Mouse (Mus musculus) cerebellum, postnatal 14 days (tissue): ENCODE measurements around the gene Il9r.

Source experiments
- DNase-seq, 2 experiments: peaks; one replicate each; pipeline ENCODE4 v3.0.0; 2021; ENCODE audit warnings: mixed read lengths in 2 of 2

Il9r gene

DNA sequence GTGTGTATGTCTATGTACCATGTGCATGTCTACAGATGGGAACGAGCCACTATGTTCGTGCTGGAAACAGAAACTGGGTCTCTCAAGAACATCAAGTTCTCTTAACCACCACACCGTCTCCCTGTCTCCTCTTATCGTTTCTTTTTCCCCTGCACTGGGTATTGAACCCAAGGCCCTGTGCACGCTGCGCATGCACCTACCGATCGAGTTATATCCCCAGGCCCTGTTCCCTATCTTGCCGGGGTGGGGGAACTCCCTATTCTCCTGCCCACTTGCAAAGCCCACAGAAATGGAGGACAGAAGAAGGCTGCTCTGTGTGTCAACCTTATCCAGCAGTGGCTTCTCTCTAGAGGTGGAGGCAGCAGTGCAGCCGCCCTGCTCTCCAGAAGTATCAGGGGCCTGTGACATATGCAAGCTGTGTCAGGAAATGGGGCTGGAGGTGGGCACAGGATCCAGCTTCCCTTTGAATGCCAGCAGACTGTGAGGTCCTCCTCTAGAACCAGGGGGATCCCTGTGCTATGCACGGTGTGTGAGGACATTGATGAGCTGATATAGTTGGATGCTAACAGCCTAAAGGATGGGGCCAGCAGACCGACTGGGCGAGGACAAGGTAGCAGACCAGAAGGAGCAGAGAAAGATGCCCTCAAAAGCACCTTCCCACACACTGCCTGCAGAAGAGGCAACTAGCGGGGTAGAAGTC lies 1.7 kb downstream of the Il9r start:
- no peak for DNase-seq

DNA sequence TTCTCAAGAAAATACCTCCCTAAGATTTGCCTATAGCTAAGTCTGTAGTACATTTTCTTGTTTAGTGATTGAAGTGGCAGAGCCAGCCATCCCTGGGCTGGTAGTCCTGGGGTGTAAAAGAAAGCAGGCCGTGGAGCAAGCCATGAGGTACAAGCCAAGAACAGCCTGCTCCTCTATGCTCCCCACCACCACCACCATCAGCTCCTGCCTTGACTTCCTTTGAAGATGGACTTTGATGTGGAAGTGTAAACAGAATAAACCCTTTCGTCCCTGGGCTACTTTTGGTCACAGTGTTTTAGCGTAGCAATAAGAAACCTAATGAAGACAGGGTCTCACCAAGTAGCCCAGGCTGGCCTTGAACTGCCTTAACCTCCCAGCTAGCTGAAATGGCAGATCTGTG lies 2.3 kb downstream of the Il9r start:
- DNase-seq: no peak

DNA sequence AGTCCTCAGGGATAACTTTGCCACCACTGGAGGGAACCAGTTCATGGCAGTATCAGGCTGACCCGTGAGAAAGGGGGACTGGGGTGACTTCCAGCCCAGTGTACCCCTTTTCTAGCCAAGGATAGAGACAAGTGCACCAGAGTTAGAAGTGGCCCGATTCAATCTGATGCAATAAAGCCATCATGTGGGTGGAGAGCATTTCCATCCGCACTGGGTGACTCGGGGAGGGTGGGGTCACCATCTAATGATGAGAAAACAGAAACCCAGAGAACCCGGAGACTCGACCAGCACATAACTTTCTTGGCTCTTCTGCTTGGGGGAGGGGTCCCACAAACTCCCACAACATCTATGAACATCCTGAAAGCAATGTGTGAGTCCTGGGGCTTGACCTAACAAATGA lies 3.4 kb downstream of the Il9r start:
- DNase-seq: no peak

DNA sequence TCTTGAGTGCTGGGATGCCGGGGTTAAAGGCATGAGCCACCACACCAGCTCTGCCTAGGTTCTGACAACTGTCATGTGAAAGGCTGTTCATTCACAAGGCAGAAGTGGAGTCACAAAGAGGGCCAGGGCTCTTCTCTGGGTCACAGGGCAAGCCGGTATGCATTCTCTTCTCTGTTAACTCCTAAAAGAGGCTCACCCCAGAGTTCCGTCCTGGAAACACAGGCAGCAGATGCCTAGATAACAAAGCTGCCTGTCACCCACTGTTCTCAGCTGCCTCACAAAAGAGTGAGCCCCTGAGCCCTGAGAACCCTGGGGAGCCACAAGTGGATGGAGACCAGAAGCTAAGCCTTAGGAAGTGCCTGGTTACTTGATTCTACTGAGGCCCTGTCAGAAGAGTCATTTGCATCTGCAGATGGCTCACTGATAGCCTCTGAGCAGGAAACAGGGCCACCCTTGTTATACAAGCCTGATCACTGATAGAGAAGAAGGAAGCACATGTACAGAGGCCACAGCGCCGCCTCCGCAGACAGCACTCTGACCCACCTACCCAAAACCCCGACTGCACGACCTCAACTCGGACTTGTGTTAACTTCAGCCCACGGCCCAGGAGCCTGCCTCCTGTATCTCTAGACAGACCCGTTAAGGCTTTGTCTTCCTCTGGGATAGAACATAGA lies 4.1 kb downstream of the Il9r start:
- no peak for DNase-seq

DNA sequence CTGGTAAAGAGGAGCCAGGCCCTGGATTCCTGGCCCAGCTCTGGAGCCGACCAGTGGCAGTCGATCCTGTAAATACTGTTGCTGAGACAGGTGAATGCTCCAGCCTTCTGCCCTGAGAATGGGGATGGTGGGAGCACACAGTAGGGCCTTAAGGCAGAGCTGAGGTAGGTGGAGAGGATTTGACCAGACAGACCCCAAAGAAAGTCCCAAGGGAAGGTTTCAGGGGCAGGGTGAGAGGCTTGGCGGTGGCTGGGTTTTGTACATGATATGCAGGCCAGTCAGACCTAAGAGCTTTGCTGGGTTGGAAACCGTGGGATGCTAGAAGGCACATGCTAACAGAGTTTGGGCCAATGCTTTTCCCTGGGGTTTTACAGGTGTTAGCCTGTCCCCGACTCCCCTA lies 5.5 kb downstream of the Il9r start:
- no peak for DNase-seq

GRCm38 (mm10) chr11:32194086-32194485 lies 6.0 kb downstream of the Il9r start:
- no peak for DNase-seq

DNA sequence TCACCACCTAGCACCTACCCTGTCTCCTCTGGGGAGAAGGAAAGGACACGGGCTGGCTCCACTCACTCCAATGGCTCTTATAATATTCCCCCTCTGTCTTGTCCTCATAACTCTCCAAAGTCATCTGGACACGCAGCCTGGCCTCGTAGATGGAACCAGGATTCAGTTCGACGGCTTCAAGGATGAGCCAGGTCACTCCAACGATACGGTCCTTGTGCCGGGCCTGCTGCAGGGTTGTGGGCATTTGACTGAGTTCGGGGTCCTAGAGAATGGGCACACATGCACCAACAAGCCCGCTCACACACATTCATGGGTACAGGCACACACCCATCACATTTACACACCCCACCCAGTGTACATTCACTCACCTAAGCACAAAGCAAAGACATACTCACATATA lies 6.9 kb downstream of the Il9r start:
- no peak for DNase-seq

GRCm38 (mm10) chr11:32190603-32191110 lies 9.4 kb downstream of the Il9r start:
- peak in 1 of 2 experiments; percentile 26 for DNase-seq

DNA sequence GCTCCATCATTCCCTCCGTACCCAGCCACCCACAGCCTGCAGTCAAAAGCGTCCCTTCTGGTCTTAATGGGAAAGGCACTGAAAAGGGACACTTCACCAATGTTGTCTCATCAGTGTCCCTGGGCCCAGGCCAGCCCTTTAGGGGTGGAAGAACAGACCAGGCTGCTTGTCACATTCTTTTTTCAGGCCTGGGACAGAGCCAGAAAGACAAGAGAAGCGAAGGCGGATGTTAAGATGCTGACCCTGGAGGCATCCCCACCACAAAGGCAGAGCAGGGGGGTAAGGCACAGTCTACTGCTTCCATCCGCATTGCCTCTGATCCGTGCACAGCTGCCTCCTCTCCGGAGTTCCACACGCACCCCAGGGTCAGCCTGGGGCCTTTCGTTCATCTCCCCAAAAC lies 10.0 kb downstream of the Il9r start:
- peak; percentile 25 to 38 for DNase-seq

DNA sequence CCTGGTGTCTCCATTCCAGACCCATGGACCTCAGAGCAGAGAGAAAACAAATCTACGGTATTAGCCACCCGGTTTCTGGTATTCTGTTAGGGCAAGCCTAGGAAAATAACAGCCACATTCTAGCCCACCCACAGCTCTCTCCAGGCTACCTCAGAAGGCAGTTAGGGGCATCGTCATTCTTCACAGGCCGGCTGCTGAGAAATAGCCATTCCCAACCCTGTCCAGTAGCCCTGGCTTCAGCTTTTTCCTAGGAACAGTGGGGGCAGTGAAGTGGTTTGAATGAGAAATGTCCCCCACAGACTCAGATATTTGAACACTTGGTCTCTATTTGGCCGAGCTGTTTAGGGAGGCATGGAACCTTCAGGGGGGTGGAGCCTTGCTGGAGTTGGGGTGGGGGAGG lies 10.6 kb downstream of the Il9r start:
- DNase-seq: no peak

DNA sequence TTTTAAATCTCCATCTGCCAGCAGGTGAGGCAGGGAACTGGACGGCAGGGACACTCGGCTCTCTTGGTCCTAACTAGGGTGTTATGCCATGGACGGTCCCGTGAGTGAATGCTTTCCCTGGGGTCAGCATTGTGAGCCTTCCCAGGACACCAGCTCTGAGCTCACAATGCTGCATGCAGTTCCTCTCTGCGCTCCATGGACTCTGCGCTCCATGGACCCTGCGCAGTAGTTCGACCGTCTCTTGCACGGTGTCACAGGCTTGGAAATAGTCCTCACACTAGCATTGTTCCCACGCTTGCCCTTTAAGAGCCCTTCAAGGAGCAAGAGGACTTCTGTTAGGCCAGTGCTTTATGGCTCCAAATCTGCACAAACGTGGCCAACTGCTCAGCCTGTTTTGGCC lies 11.2 kb downstream of the Il9r start:
- DNase-seq: no peak

DNA sequence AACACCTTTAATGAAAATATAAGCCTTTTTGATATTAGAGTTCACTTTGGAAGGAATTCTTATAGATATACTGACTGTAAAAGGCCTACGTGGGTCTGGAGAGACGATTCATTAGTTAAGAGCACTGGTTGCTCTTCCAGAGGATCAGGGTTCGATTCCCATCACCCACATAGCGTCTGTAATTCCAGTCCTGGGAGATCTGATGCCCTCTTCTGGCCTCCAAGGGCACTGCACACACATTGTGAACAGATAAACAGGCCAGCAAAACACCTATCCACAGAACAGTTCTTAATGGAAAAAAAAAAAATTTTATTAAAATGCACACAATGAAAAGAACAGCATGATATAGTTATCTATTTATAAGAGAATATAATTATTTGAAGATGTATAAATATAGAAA lies 12.8 kb downstream of the Il9r start:
- no peak for DNase-seq

GRCm38 (mm10) chr11:32186031-32186430 lies 14.0 kb downstream of the Il9r start:
- no peak for DNase-seq

DNA sequence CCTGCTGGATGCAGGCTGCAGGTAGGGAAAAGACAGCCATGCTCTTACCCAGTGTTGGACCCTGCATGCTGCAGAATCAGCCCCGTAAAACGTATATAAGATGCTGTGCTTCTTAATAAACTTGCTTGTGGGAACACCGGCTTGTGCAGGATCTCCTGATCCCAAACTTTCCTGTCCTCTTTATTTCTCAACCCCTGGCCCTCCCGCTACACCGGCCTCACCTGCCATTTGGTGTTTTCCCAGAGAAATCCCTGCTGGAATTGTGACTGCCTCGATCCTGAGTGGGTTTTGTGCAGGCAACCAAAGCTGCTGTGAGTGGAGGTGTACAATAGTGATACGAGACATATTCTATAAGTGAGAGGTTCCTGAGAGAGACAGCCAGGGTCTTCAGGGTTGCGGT lies 15.6 kb downstream of the Il9r start:
- DNase-seq: no peak

DNA sequence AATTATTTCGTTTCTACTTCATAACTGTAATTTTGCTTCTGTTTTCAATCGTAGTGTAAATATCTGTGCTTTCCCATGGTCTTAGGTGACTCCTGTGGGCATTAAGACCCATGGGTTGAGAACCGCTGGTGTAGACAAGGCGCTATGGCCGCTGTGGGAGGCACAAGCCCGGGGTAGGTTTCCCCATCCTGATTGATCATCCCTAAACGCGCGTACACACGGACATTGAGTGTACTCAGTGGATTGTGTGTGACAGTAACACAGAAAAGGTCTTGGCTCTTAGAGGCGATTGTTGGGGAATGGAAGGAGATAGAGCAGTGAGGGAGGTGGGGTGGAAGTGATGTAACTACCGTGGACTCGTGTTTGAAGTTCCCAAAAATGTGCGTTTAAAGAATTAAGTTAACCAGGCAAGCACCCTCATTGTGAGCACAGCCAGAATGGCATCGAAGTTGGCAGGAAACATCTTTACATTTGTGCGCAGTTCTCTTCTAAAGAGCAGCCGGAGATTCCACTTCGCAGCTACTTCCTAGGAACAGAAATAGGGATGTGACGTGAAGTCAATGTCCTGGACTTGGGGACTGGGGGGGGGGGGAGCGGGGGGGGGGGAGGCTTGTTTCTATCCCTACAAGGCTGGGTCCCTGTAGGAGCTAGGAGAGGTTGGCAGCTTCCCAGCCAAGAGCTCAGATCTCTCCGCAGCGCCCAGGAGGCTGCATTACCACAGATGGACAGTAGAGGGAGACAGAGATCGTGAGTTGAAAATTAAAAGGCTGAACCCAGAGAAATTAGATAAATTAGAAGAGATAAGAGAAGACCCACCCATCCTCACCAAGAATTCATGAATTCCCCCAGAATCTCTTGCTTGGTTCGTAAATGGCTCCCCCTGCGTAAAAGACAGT lies 17.9 kb downstream of the Il9r start:
- DNase-seq: peak; percentile 97 to 98

GRCm38 (mm10) chr11:32181246-32181645 lies 18.8 kb downstream of the Il9r start:
- no peak for DNase-seq

DNA sequence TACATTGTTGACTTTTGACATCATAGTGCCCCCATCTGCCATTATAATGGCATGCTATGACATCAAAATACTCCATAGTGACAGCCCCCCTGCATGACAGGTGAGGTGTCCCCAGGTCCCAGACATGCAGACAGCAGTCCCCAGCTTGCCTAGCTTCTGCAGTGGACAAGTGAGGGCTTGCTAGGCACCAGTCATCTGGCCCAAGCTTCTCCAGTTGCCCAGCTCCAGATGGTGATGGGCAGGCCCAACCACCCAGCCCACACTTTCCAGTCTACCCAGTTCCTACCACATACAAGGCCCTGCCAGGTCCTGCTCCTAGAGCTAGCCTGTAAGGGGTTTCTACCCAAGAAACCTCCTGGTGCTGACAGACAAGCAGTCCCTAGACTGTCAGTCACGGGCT lies 21.6 kb downstream of the Il9r start:
- DNase-seq: no peak

DNA sequence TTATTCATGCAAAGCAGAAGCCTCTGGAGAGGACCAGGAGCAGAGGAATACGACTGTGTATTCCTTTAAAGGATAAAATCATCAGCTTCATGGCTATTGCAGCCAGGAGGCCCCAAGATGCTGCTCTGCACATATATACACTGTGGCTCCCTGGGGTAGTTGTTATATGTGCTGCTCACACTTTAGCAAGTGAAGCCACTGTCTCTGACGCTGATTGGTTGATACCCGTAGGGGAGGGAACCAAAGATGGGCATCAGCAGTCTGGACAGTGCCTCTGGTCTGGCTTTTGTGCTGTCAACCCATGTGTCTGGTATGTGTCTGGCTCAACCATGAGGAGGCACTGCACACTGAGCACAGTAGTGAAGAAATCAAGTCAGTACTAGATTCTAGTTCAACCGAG lies 33.4 kb downstream of the Il9r start:
- no peak for DNase-seq

GRCm38 (mm10) chr11:32161922-32162804 lies 37.9 kb downstream of the Il9r start:
- peak; percentile 95 to 97 for DNase-seq

- DNase-seq: peak; percentile 66 to 71
Measured at GRCm38 (mm10) chr11:32161500-32161899, 38.6 kb downstream of the Il9r start.

DNA sequence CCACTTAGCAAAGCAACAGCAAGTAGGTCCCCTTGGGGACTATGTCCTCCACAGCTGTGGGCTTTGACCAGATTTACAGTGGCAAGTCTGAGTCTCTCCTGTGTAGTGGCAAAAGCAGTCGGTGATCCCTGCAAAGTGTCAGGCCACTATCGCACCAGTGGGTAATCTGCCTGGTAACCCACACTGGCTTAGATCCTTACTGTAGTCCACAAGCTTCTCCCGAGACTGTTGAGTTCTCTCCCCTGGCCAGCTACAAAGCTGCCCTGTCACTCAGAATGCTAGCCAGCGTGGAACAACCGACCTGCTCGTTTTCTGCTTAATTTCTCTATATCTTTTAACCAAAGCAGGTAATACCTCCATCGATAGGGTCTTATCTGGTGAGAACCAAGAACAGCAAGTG lies 39.7 kb downstream of the Il9r start:
- DNase-seq: no peak

- DNase-seq: no peak
Measured at GRCm38 (mm10) chr11:32159176-32159575, 40.9 kb downstream of the Il9r start.
